Mouse (Mus musculus): Measurements from ENCODE around the gene Itga3. TPM values are rescaled to one million over a fixed set of nuclear protein-coding genes. Genes with fewer than 3 reads are reported as not detected.

Gene Itga3
- total and polyA plus RNA-seq, 2 experiments from 2014 or later = 12.3 to 33.2 TPM

DNA sequence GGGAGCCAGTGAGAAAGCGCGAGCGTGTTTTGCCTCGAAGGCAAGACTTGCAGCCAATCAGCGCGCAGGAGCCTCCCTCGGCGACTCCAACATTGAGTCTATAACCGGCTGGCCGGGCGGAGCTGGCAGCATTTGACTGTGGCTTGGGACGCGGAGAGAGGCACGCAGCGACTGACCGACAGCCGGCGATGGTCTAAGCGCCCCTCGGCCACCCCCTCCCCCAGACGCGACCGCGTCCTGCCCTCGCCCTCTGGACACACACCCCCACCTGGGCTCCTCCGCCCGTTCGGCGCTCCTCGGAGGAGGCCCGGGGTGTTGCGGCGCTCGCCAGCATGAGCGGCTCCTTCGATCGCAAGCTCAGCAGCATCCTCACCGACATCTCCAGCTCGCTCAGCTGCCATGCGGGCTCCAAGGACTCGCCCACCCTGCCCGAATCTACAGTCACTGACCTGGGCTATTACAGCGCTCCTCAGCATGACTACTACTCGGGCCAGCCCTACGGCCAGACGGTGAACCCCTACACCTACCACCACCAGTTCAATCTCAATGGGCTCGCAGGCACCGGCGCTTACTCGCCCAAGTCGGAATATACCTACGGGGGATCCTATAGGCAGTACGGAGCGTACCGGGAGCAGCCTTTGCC lies 43.5 kb upstream of the Itga3 start, which contains the start of gene Dlx3:
Dlx3 (plus strand) TSS at position 130 of the 643 bp plus-strand sequence.
- peak within 1 kb of the TSS; percentile 44; the same call in 1 of the 2 replicates for H3K9ac ChIP-seq (replicated peaks; ENCODE audit: low read length, poor library complexity, severe bottlenecking)

DNA sequence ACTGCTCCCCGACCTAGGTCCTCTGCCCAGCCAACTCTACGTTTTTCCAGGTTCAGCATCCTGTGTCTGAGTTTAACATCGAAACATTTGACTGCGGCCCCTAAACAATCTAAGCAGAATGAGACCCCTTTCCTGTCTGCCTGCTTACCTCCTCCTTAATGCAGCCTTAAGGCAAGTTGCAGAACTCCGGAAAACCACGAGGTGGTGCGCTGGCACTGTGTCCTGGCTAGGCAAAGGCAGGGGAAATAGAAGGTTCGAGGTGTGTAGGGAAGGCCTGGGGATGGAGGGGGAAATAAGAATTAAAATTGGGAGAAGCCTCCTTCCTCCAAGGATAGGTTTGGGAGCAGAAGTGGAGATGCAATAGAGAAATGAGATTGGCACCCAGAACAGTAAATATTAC lies 41.9 kb upstream of the Itga3 start:
- WGBS = 6% methylated on average over 8 of the region's 8 CpGs
- Histone ChIP-seq H3K9me3 (ENCODE audit: low read length) (no peaks in the 10 kb centered on the region), H3K9ac (replicated peaks; ENCODE audit: low read length, poor library complexity, severe bottlenecking) (no peak overlapping the region), H3K36me3 (ENCODE audit: insufficient read depth, low read length) (no peaks in the 10 kb centered on the region), H3K27me3 (ENCODE audit: insufficient read depth, low read length) (peaks cover 47% of the 10 kb centered on the region), H3K27ac (ENCODE audit: low read depth, low read length) (no peak overlapping the region), H3K4me1 (ENCODE audit: insufficient read depth, low read length) (peaks cover 3% of the 10 kb centered on the region; the same call in 1 of the 2 replicates), H3K4me2 (ENCODE audit: low read depth, low read length, poor library complexity, severe bottlenecking) (no peak overlapping the region), H3K4me3 (ENCODE audit: low read depth, low read length) (no peak overlapping the region)
- ATAC-seq (ENCODE audit: low FRiP score) (no peak), DNase-seq (ENCODE audit: low spot score) (peak; percentile 81)
- peak; percentile 97 for TF ChIP-seq CTCF (IDR thresholded peaks at IDR 0.05)

More for the DNA sequence above, 43.5 kb upstream of the Itga3 start, which contains the start of gene Dlx3:
- no peak for ATAC-seq (ENCODE audit: low FRiP score)
- Histone ChIP-seq H3K27me3 (ENCODE audit: insufficient read depth, low read length) (peaks cover 61% of the 10 kb centered on the region), H3K4me3 (ENCODE audit: low read depth, low read length) (peak within 1 kb of the TSS; percentile 33), H3K36me3 (ENCODE audit: insufficient read depth, low read length) (no peaks in the 10 kb centered on the region), H3K4me2 (ENCODE audit: low read depth, low read length, poor library complexity, severe bottlenecking) (peak within 1 kb of the TSS; percentile 68), H3K9me3 (ENCODE audit: low read length) (no peaks in the 10 kb centered on the region), H3K27ac (ENCODE audit: low read depth, low read length) (no peak within 1 kb of the TSS), H3K4me1 (ENCODE audit: insufficient read depth, low read length) (peaks cover 3% of the 10 kb centered on the region; the same call in 1 of the 2 replicates)
- no peak for TF ChIP-seq CTCF (IDR thresholded peaks at IDR 0.05)
- DNase-seq (ENCODE audit: low spot score) = no peak
- 1% methylated on average over 50 of the region's 55 CpGs for WGBS

DNA sequence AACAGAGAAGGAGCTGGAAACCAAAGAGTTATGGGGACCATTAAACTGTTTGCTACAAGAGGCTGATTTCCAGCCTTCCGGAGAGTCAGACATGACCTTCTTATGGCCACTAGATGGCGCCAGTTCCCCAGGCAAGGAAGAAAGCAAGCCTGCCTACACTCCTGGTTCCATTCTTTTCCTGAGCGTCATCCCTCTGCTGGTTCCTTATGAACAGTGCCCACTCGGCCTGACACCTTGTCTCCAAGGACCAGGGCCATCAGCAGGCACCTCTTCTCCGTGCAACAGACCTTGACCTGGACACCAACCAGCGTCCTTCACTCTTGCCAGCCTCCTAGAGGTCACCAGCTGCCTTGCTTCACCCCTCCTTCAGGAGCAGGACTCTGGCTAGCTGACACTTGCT lies 40.4 kb upstream of the Itga3 start:
- DNase-seq (ENCODE audit: low spot score) (peak; percentile 89), ATAC-seq (ENCODE audit: low FRiP score) (peak; percentile 72)
- Histone ChIP-seq H3K9me3 (ENCODE audit: low read length) (no peaks in the 10 kb centered on the region), H3K4me1 (ENCODE audit: insufficient read depth, low read length) (peaks cover 3% of the 10 kb centered on the region; the same call in 1 of the 2 replicates), H3K4me3 (ENCODE audit: low read depth, low read length) (no peak overlapping the region), H3K27me3 (ENCODE audit: insufficient read depth, low read length) (peaks cover 32% of the 10 kb centered on the region), H3K9ac (replicated peaks; ENCODE audit: low read length, poor library complexity, severe bottlenecking) (no peak overlapping the region), H3K4me2 (ENCODE audit: low read depth, low read length, poor library complexity, severe bottlenecking) (no peak overlapping the region), H3K36me3 (ENCODE audit: insufficient read depth, low read length) (no peaks in the 10 kb centered on the region), H3K27ac (ENCODE audit: low read depth, low read length) (no peak overlapping the region)
- TF ChIP-seq CTCF (IDR thresholded peaks at IDR 0.05) = peak; percentile 99
- 3% methylated on average over 6 of the region's 6 CpGs for WGBS

DNA sequence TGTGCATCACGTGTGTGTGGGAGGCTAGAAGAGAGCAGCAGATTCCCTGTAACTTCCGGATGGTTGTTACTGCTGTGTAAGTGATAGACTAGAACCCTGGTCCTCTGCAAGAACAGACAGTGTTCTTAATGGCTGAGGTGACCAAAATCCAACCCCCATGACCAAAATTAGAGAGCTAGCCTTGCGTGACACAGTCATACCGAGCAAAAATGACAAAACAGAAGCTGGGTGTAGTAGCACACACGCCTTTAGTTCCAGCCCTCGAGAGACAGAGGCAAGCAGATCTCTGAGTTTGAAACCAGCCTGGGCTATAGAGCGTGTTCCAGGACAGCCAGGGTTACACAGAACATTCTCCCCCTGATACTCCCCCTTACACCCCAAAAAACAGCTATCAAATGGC lies 33.5 kb upstream of the Itga3 start:
- WGBS = 88% methylated on average over 7 of the region's 7 CpGs
- TF ChIP-seq CTCF (IDR thresholded peaks at IDR 0.05) = no peak
- H3K9me3 ChIP-seq (ENCODE audit: low read length) = no peaks in the 10 kb centered on the region

DNA sequence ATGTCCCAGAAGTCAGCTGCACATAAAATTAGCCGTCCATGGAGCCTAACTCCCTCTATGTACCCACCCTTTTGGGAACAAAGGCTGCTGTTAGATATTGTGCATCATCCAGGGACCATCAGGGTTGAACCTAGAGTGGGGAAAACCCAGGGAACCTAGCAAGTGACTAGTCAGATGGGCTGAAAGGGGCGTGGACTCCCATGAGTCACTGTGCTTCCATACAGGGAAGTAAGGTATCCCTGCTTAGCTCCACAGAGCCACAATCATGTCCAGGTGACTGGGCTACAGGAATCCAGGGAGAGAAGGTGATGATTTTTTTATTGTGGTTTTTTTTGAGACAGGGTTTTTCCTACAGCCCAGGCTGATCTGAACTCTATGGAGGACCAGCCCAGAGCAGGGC lies 32.4 kb upstream of the Itga3 start:
- no peak overlapping the region for H3K27ac ChIP-seq (ENCODE audit: low read depth, low read length)
- WGBS = 80% methylated on average over 2 of the region's 2 CpGs
- ATAC-seq (ENCODE audit: low FRiP score) = no peak

More for the DNA sequence above, 33.5 kb upstream of the Itga3 start:
- no peak for DNase-seq (ENCODE audit: low spot score)
- H3K4me2 ChIP-seq (ENCODE audit: low read depth, low read length, poor library complexity, severe bottlenecking) = no peak overlapping the region
- H3K27me3 ChIP-seq (ENCODE audit: insufficient read depth, low read length) = no peaks in the 10 kb centered on the region
- H3K36me3 ChIP-seq (ENCODE audit: insufficient read depth, low read length) = no peaks in the 10 kb centered on the region
- H3K9ac ChIP-seq (replicated peaks; ENCODE audit: low read length, poor library complexity, severe bottlenecking) = no peak overlapping the region
- H3K4me3 ChIP-seq (ENCODE audit: low read depth, low read length) = no peak overlapping the region
- ATAC-seq (ENCODE audit: low FRiP score) = no peak
- H3K4me1 ChIP-seq (ENCODE audit: insufficient read depth, low read length) = no peaks in the 10 kb centered on the region
- no peak overlapping the region for H3K27ac ChIP-seq (ENCODE audit: low read depth, low read length)

DNA sequence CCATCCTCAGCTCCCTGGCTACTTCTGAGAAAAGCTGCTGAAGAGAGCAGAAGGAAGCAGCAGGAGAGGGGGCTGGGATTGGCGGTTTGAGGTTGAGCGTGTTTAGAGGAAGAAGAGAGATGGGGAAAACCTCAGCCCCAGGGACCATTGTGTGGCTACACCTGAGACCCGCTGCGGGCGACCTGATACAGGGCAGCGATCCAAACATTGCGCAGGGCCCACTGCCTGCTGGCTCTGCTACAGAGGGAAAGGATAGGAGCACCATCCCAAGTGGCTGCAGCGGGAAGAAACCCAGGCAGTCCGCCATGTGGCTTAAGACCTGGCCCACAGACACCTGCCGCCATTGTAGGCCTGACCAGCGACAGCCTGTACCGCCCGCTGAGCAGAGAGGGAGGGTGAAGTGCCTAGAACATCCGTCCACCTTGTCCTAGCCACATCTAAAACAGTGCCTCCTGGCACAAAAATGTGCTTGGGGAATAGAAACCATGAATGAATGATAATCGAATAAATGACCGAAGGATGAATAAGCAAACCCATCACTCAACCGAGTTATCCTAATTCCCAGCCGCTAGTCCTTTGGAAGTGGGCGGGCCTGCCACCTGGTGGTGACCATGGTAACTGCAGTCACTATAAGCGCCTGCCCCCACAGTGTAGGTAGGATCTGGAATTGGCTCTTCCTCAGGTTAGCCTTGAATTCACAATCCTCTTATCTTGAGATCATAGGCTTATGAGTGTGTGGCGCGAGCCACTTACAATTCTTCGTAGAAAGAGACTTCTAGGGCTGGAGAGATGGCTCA lies 30.0 kb upstream of the Itga3 start:
- no peak overlapping the region for H3K9ac ChIP-seq (replicated peaks; ENCODE audit: low read length, poor library complexity, severe bottlenecking)
- H3K4me2 ChIP-seq (ENCODE audit: low read depth, low read length, poor library complexity, severe bottlenecking) = no peak overlapping the region
- no peak overlapping the region for H3K4me3 ChIP-seq (ENCODE audit: low read depth, low read length)
- WGBS = 30% methylated on average over 23 of the region's 23 CpGs
- H3K27ac ChIP-seq (ENCODE audit: low read depth, low read length) = no peak overlapping the region
- DNase-seq (ENCODE audit: low spot score) (peak; percentile 91), ATAC-seq (ENCODE audit: low FRiP score) (peak; percentile 79)
- peak; percentile 98 for TF ChIP-seq CTCF (IDR thresholded peaks at IDR 0.05)
- H3K36me3 ChIP-seq (ENCODE audit: insufficient read depth, low read length) = no peaks in the 10 kb centered on the region
- H3K4me1 ChIP-seq (ENCODE audit: insufficient read depth, low read length) = no peaks in the 10 kb centered on the region
- H3K9me3 ChIP-seq (ENCODE audit: low read length) = no peaks in the 10 kb centered on the region
- no peaks in the 10 kb centered on the region for H3K27me3 ChIP-seq (ENCODE audit: insufficient read depth, low read length)

More for the DNA sequence above, 32.4 kb upstream of the Itga3 start:
- DNase-seq (ENCODE audit: low spot score) = no peak
- Histone ChIP-seq H3K4me1 (ENCODE audit: insufficient read depth, low read length) (no peaks in the 10 kb centered on the region), H3K36me3 (ENCODE audit: insufficient read depth, low read length) (no peaks in the 10 kb centered on the region), H3K4me3 (ENCODE audit: low read depth, low read length) (no peak overlapping the region), H3K27me3 (ENCODE audit: insufficient read depth, low read length) (no peaks in the 10 kb centered on the region), H3K4me2 (ENCODE audit: low read depth, low read length, poor library complexity, severe bottlenecking) (no peak overlapping the region), H3K9me3 (ENCODE audit: low read length) (no peaks in the 10 kb centered on the region), H3K9ac (replicated peaks; ENCODE audit: low read length, poor library complexity, severe bottlenecking) (no peak overlapping the region)
- TF ChIP-seq CTCF (IDR thresholded peaks at IDR 0.05) = no peak
